Mouse (Mus musculus): Measurements from ENCODE around the gene Chrm2.

The Chrm2 gene

DNA sequence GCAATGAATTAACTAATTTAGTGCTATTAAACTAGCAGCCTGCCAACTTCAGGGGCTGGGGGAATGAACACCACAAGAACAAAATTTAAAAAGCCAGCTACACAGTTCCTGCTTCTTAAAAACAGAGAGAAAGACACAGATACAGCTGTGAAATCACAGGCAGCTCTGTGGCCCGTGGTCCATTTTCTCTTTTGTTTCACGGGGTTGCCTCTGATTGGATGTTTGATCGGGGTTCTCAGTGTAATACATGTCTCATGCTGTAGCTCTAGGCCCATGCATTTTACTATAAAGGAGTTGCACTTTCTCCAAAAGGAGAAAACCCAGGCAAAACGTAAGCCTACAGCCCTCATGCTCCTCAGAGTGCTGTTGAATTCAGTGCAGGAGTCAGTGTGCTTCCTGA is 128.6 kb downstream of the Chrm2 start:
- no peak for DNase-seq (ENCODE audit: low read depth, low spot score)

- no peak for DNase-seq (ENCODE audit: low read depth, low spot score)
Measured at GRCm38 (mm10) chr6:36517242-36517641, 129.4 kb downstream of the Chrm2 start.

GRCm38 (mm10) chr6:36523599-36523998 is 135.7 kb downstream of the Chrm2 start:
- no peak for DNase-seq (ENCODE audit: low read depth, low spot score)

DNA sequence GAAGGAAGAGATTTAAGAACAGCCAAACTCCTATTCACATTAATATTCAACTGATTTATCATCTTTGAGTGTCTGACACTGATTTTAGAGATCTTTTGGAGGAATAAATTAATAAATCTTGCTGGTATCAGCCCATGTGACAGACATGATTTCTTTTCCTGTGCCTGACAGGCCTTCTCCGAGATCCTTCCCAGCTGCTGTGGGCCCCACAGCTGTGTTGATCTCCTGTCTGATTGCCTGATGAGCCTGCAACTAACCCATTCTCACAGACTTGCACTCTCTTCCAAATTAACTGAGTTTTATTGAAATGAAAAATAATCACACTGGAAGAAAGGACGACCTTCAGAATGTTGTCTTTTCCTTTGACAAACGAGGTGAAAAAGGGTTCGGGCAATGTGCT is 140.6 kb downstream of the Chrm2 start:
- no peak for DNase-seq (ENCODE audit: low read depth, low spot score)

- DNase-seq (ENCODE audit: low read depth, low spot score): peak; percentile 20
Measured at GRCm38 (mm10) chr6:36541247-36541646, 153.4 kb downstream of the Chrm2 start.

- DNase-seq (ENCODE audit: low read depth, low spot score): no peak
Measured at GRCm38 (mm10) chr6:36566886-36567285, 179.0 kb downstream of the Chrm2 start.
